Comparison of ENCODE assay signal across 23 mouse cellular contexts in the genomic region with DNA sequence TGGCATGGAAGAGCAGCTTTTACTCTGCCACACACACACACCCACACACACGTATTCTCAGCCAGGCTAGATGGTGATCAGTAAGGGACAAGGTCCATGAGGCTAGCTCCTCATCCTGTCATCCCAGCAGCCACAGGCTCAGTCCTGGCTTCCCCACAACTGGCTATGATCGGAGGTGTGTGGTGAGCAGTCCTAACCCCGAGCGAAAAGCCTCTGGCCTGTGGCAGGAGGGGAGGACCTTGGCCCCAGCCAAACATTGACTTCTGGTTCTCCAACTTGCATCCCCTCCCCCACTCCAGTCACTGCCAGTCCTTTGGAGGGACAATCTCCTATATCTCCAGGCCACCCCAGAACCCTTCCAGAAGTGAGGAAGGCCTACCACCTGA.
DNase-seq lines count a peak whose midpoint lies in the region; ATAC-seq and TF ChIP-seq lines count a peak whose summit lies in the region.
"Had no signal": no experiment of that assay in that cellular context is flagged by ENCODE, and none has a peak within 500 bp of the region (broad histone marks: within the 10 kb centered on the region; RNA-seq: fewer than 3 reads in every experiment).

No protein-coding gene starts in this region.

- H3K9me3 ChIP-seq in hindbrain, embryonic 13.5 days = no peaks in the 10 kb centered on the region
- H3K9me3 ChIP-seq in hindbrain, embryonic 10.5 days = no peaks in the 10 kb centered on the region
- H3K9me3 ChIP-seq in embryonic facial prominence, embryonic 13.5 days = no peaks in the 10 kb centered on the region
- H3K9me3 ChIP-seq in liver, postnatal 0 days (ENCODE audit: low read length) = no peaks in the 10 kb centered on the region
- no peaks in the 10 kb centered on the region for H3K9me3 ChIP-seq in lung, postnatal 0 days (ENCODE audit: low read length)
- H3K9me3 ChIP-seq: heart, embryonic 15.5 days; megakaryocyte, embryonic 14.5 days; midbrain, embryonic 15.5 days had no signal

- no peak overlapping the region for H3K4me3 ChIP-seq in hindbrain, embryonic 13.5 days
- no peak overlapping the region for H3K4me3 ChIP-seq in hindbrain, embryonic 10.5 days
- H3K4me3 ChIP-seq in embryonic facial prominence, embryonic 13.5 days = no peak overlapping the region
- no peak overlapping the region for H3K4me3 ChIP-seq in liver, adult 2 months (ENCODE audit: insufficient read depth, low read depth, low read length)
- no peak overlapping the region for H3K4me3 ChIP-seq in liver, postnatal 0 days (ENCODE audit: low read depth, low read length)
- H3K4me3 ChIP-seq in lung, postnatal 0 days (ENCODE audit: low read depth, low read length) = no peak overlapping the region
- H3K4me3 ChIP-seq: erythroblast, embryonic 14.5 days; gastrocnemius, adult 2 months; heart, embryonic 15.5 days; megakaryocyte, embryonic 14.5 days; midbrain, embryonic 15.5 days; myocyte had no signal

- TF ChIP-seq CTCF in liver, adult 2 months (IDR thresholded peaks at IDR 0.05; ENCODE audit: low read depth, low read length) = no peak
- TF ChIP-seq CTCF in liver, postnatal 0 days (IDR thresholded peaks at IDR 0.05; ENCODE audit: low read depth) = no peak
- no peak for TF ChIP-seq CTCF in lung, postnatal 0 days (IDR thresholded peaks at IDR 0.05)

- 0 out of 2 replicates have a peak overlapping the region, but pooled peaks have one; percentile 30 for H3K27ac ChIP-seq in hindbrain, embryonic 13.5 days
- H3K27ac ChIP-seq in hindbrain, embryonic 10.5 days = no peak overlapping the region
- H3K27ac ChIP-seq in embryonic facial prominence, embryonic 13.5 days = no peak overlapping the region
- H3K27ac ChIP-seq in liver, adult 2 months (replicated peaks; ENCODE audit: insufficient read depth, low read depth, low read length) = no peak overlapping the region
- H3K27ac ChIP-seq in liver, postnatal 0 days (ENCODE audit: low read depth) = no peak overlapping the region
- no peak overlapping the region for H3K27ac ChIP-seq in lung, postnatal 0 days (ENCODE audit: low read length)
- H3K27ac ChIP-seq: gastrocnemius, adult 2 months; heart, embryonic 15.5 days; hindbrain, postnatal 0 days; midbrain, embryonic 15.5 days had no signal

- WGBS in hindbrain, embryonic 13.5 days = 90% methylated on average over 4 of the region's 4 CpGs
- WGBS in hindbrain, embryonic 10.5 days = 82% methylated on average over 4 of the region's 4 CpGs
- WGBS in embryonic facial prominence, embryonic 13.5 days = 45% methylated on average over 4 of the region's 4 CpGs
- 22% methylated on average over 4 of the region's 4 CpGs for WGBS in liver, adult 2 months
- WGBS in liver, postnatal 0 days (ENCODE audit: insufficient replicate concordance) = 54% methylated on average over 4 of the region's 4 CpGs
- 56% methylated on average over 4 of the region's 4 CpGs for WGBS in lung, postnatal 0 days

- H3K36me3 ChIP-seq in hindbrain, embryonic 13.5 days = no peaks in the 10 kb centered on the region
- no peaks in the 10 kb centered on the region for H3K36me3 ChIP-seq in hindbrain, embryonic 10.5 days
- no peaks in the 10 kb centered on the region for H3K36me3 ChIP-seq in embryonic facial prominence, embryonic 13.5 days
- no peaks in the 10 kb centered on the region for H3K36me3 ChIP-seq in liver, adult 2 months (ENCODE audit: control insufficient read depth, insufficient read depth, low read length)
- no peaks in the 10 kb centered on the region for H3K36me3 ChIP-seq in liver, postnatal 0 days (replicated peaks; ENCODE audit: insufficient read depth, low read length)
- no peaks in the 10 kb centered on the region for H3K36me3 ChIP-seq in lung, postnatal 0 days (ENCODE audit: insufficient read depth, low read length)
- H3K36me3 ChIP-seq: heart, embryonic 15.5 days; midbrain, embryonic 15.5 days had no signal

- no peaks in the 10 kb centered on the region for H3K79me2 ChIP-seq in liver, adult 2 months (ENCODE audit: control insufficient read depth, insufficient read depth, low read length)

- TF ChIP-seq EP300 in liver, postnatal 0 days (IDR thresholded peaks at IDR 0.05; ENCODE audit: low read depth) = no peak
- TF ChIP-seq EP300 in lung, postnatal 0 days (IDR thresholded peaks at IDR 0.05) = no peak

- H3K9ac ChIP-seq in hindbrain, embryonic 13.5 days = no peak overlapping the region
- H3K9ac ChIP-seq in embryonic facial prominence, embryonic 13.5 days = no peak overlapping the region
- H3K9ac ChIP-seq in liver, adult 2 months (ENCODE audit: low read depth, low read length) = no peak overlapping the region
- H3K9ac ChIP-seq in liver, postnatal 0 days (replicated peaks) = no peak overlapping the region
- H3K9ac ChIP-seq in lung, postnatal 0 days (replicated peaks; ENCODE audit: low read depth) = no peak overlapping the region
- H3K9ac ChIP-seq: heart, embryonic 15.5 days; midbrain, embryonic 15.5 days had no signal

- H3K4me2 ChIP-seq in hindbrain, embryonic 13.5 days = no peak overlapping the region
- no peak overlapping the region for H3K4me2 ChIP-seq in embryonic facial prominence, embryonic 13.5 days
- no peak overlapping the region for H3K4me2 ChIP-seq in liver, postnatal 0 days (ENCODE audit: low read depth, low read length)
- H3K4me2 ChIP-seq in lung, postnatal 0 days (replicated peaks; ENCODE audit: low read depth, low read length) = no peak overlapping the region
- H3K4me2 ChIP-seq: heart, embryonic 15.5 days; midbrain, embryonic 15.5 days had no signal

- DNase-seq in hindbrain, embryonic 10.5 days (ENCODE audit: low spot score) = no peak
- DNase-seq in liver, adult 2 months (ENCODE audit: extremely low read depth, low read depth, low spot score) = peak; percentile 86
- DNase-seq in liver, postnatal 0 days = peak; percentile 58
- DNase-seq in lung, postnatal 0 days (ENCODE audit: low spot score) = no peak
- DNase-seq in right cerebral cortex, adult 18-20 months = no peak
- DNase-seq: adrenal gland, postnatal 36 days; B cell, adult 2 months; cerebellum, adult 11-12 months; cerebellum, postnatal 36 days; gastrocnemius, adult 2 months; heart, postnatal 4 days; right cerebral cortex, postnatal 14 days; spleen, adult 18-20 months; thymus, postnatal 4 days had no signal

- no peak for ATAC-seq in hindbrain, embryonic 13.5 days (ENCODE audit: low FRiP score)
- ATAC-seq in embryonic facial prominence, embryonic 13.5 days (ENCODE audit: insufficient number of reproducible peaks, insufficient read depth, low FRiP score, low TSS enrichment, low read depth) = 0 out of 2 replicates have a peak, but pooled peaks have one; percentile 23
- ATAC-seq in liver, postnatal 0 days = peak; percentile 95
- no peak for ATAC-seq in lung, postnatal 0 days
- ATAC-seq: hindbrain, postnatal 0 days; intestine, postnatal 0 days; midbrain, embryonic 15.5 days had no signal

- H3K27me3 ChIP-seq in hindbrain, embryonic 13.5 days = peaks cover 12% of the 10 kb centered on the region
- peaks cover 3% of the 10 kb centered on the region for H3K27me3 ChIP-seq in hindbrain, embryonic 10.5 days (ENCODE audit: insufficient read depth, poor library complexity, severe bottlenecking)
- H3K27me3 ChIP-seq in embryonic facial prominence, embryonic 13.5 days = peaks cover 9% of the 10 kb centered on the region; the same call in 1 of the 2 replicates
- H3K27me3 ChIP-seq in liver, adult 2 months (ENCODE audit: control insufficient read depth, insufficient read depth, low read length) = no peaks in the 10 kb centered on the region
- H3K27me3 ChIP-seq in liver, postnatal 0 days (ENCODE audit: insufficient read depth, low read length) = no peaks in the 10 kb centered on the region
- no peaks in the 10 kb centered on the region for H3K27me3 ChIP-seq in lung, postnatal 0 days (replicated peaks; ENCODE audit: insufficient read depth, low read length)
- H3K27me3 ChIP-seq: heart, embryonic 15.5 days; midbrain, embryonic 15.5 days had no signal

- H3K4me1 ChIP-seq in hindbrain, embryonic 13.5 days (replicated peaks) = peaks cover 21% of the 10 kb centered on the region
- peaks cover 35% of the 10 kb centered on the region for H3K4me1 ChIP-seq in hindbrain, embryonic 10.5 days (replicated peaks)
- peaks cover 27% of the 10 kb centered on the region for H3K4me1 ChIP-seq in embryonic facial prominence, embryonic 13.5 days
- 0 out of 2 replicates have a peak, but pooled peaks cover 3% of the 10 kb centered on the region for H3K4me1 ChIP-seq in liver, adult 2 months (ENCODE audit: control insufficient read depth, insufficient read depth, low read length)
- 0 out of 2 replicates have a peak, but pooled peaks cover 4% of the 10 kb centered on the region for H3K4me1 ChIP-seq in liver, postnatal 0 days (ENCODE audit: insufficient read depth)
- H3K4me1 ChIP-seq in lung, postnatal 0 days (ENCODE audit: insufficient read depth, low read depth, low read length) = no peaks in the 10 kb centered on the region
- H3K4me1 ChIP-seq: heart, embryonic 15.5 days had no signal

- TF ChIP-seq POLR2A in liver, adult 2 months (IDR thresholded peaks at IDR 0.05; ENCODE audit: extremely low read depth, insufficient read depth, low read length) = no peak

Comparison
In these comparisons a context has a peak if more than half of its experiments do, and no peak if none do; other contexts are left out.
1. ATAC-seq: peak in embryonic facial prominence, embryonic 13.5 days (single experiment) and liver, postnatal 0 days (single experiment); none in hindbrain, embryonic 13.5 days (single experiment) and lung, postnatal 0 days (single experiment).
2. DNase-seq: peak in liver, adult 2 months (single experiment) and liver, postnatal 0 days (single experiment); none in hindbrain, embryonic 10.5 days (single experiment), lung, postnatal 0 days (single experiment) and right cerebral cortex, adult 18-20 months (single experiment).